Mouse (Mus musculus): ENCODE results near the gene Samd4b.

- TF ChIP-seq CTCF (IDR thresholded peaks at IDR 0.05; ENCODE audit: borderline replicate concordance, insufficient read depth, low read depth, low read length) (no peak), POLR2A (IDR thresholded peaks at IDR 0.05; ENCODE audit: borderline replicate concordance, insufficient read depth, low read length) (no peak)
Measured at GRCm38 (mm10) chr7:28353267-28353666, 244.7 kb downstream of the Samd4b start.
